Mouse (Mus musculus) olfactory bulb, adult 2 months (tissue): Measurements from ENCODE around the gene Fbl.

Experiments used
- CTCF ChIP-seq: fragments of 200-500 bp; IDR thresholded peaks from 2 replicates; pipeline ENCODE4 v1.5.1; 2012; ENCODE audit warnings: low read depth, mild to moderate bottlenecking, low read length, moderate library complexity; ENCODE audit not compliant: insufficient read depth
- POLR2A ChIP-seq: fragments of 200-500 bp; IDR thresholded peaks from 2 replicates; pipeline ENCODE4 v1.6.1; 2012; ENCODE audit warnings: mild to moderate bottlenecking, low read depth, low read length, moderate library complexity; ENCODE audit not compliant: insufficient read depth

- TF ChIP-seq CTCF (no peak), POLR2A (no peak)
These were observed 11.4 kb downstream of the Fbl start for GRCm38 (mm10) chr7:28180890-28181289.
